Mouse (Mus musculus): ENCODE data around the gene Pi4k2a. TPM values are rescaled to one million over a fixed set of nuclear protein-coding genes. Genes with fewer than 3 reads are reported as not detected.

Gene Pi4k2a
- 13.7 TPM for polyA plus RNA-seq (2014; fragmentation: Illumina TruSeq; extraction: RNeasy Lipid Tissue Mini Kit (QIAGEN cat#74804); ENCODE audit: low read depth, low replicate concordance)

GRCm38 (mm10) chr19:42089748-42090595 is at the start of gene Pi4k2a:
Gene Pi4k2a (plus strand): TSS chr19:42090470.

GRCm38 (mm10) chr19:42045269-42046102 is 44.8 kb upstream of the Pi4k2a start, which contains the start of gene Hoga1:
Gene Hoga1 (plus strand): TSS chr19:42045610.

DNA sequence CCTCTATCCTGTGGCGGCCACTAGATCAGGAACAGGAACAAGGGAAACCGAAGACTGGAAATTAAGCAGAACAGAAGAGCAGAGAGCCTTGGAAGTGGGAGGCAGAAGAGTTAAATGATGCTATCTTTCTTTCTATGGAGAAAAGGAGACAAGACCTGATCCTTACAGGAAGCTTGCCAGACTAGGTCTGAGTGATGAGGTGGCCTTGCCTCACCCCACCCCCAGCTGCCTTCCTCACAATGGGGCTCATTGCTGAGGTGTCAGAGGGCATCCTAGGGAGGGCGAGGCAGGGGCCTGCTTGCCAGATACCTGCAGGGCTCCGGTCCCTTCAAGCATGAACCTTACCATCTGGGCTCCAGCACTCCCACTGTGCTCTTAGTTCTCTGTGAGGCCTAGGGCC is 38.3 kb upstream of the Pi4k2a start, which contains the start of gene 4933411K16Rik:
Gene 4933411K16Rik (plus strand): TSS at position 301 of the 400 bp plus-strand sequence.

DNA sequence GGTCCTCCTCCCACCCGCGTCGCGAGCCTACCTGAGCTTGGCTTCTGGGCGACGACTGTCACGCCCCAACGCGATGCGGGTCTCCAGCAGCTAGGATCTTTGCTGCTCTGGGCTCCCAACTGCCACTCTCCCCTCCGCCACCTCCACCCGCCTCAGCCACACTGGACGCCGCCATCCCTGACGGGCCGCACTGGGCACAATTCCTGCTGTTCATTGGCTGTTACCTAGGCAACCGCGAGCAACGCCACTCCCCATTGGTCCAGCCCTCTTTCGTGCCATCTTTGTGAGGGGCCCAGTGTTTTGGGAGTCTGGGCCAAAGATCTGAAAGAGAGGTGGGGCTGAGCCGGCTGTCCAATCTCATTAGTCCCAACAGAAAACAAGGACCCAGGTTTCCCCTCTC is 4.1 kb upstream of the Pi4k2a start, which contains the start of gene Morn4:
Gene Morn4 (minus strand): TSS at position 192 of the 400 bp plus-strand sequence.

GRCm38 (mm10) chr19:42128787-42129508 is 38.7 kb downstream of the Pi4k2a start, which contains the start of gene Avpi1:
Gene Avpi1 (minus strand): TSS chr19:42129059.

DNA sequence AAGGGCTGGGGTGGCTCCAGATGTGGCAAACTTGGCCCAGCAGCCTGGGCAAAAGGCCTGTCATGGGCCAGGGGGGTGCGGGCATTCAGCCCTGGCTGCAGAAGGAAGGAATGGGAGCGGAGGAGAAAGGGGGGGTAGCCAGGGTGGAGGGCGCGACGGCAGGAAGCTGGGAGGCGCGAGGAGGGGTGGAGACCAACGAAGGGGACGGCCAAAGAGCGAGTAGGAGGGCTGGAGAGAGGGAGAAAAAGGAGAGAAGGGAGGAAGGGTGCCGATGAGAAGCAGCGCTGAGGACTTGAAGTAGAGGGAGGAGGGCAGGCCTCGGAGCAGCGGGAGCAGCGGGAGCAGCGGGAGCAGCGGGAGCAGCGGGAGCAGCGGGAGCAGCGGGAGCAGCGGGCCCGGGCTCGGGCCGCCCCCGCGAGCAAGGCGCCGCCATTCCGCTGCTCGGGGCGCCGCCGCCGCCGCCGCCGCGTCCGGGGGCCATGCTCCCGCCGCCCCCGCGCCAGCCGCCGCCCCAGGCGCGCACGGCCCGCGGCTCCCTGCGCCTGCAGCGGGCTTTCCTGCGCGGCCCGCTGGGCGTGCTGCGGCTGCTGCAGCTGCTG is 57.0 kb downstream of the Pi4k2a start, which contains the start of gene Marveld1:
Gene Marveld1 (plus strand): TSS at position 231 of the 599 bp plus-strand sequence.

DNA sequence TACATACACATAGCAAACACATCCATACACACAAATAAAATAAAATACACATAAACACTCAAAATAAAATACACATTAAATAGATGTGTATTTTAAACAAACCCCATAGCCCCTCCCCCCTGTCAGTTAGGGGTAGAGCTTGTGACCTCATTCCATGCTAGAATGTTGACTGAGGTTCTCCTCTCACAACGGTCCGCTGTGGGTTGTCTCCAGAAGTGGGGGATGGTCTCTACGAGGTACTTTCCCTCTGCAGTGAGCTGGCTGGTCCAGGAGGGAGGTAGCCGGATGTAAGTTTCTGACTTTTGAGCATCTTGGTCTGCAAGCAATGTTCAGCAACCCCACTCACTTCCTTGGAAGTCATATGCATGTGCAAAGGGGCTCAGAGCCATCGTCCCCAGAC is 73.5 kb downstream of the Pi4k2a start, which contains the start of gene Zfyve27:
Gene Zfyve27 (plus strand): TSS at position 188 of the 400 bp plus-strand sequence.

Other genes with a start within 250 kb of the Pi4k2a start
- gene Frat2, start 242.3 kb upstream of the Pi4k2a start, polyA plus RNA-seq (2014; fragmentation: Illumina TruSeq; extraction: RNeasy Lipid Tissue Mini Kit (QIAGEN cat#74804); ENCODE audit: low read depth, low replicate concordance) = 1.4 TPM
- gene Rrp12, start 194.3 kb upstream of the Pi4k2a start, polyA plus RNA-seq (2014; fragmentation: Illumina TruSeq; extraction: RNeasy Lipid Tissue Mini Kit (QIAGEN cat#74804); ENCODE audit: low read depth, low replicate concordance) = 0.70 TPM
- gene Pgam1, start 178.5 kb upstream of the Pi4k2a start, polyA plus RNA-seq (2014; fragmentation: Illumina TruSeq; extraction: RNeasy Lipid Tissue Mini Kit (QIAGEN cat#74804); ENCODE audit: low read depth, low replicate concordance) = 980 TPM
- 33.2 TPM for gene Exosc1, start 157.0 kb upstream of the Pi4k2a start, polyA plus RNA-seq (2014; fragmentation: Illumina TruSeq; extraction: RNeasy Lipid Tissue Mini Kit (QIAGEN cat#74804); ENCODE audit: low read depth, low replicate concordance)
- 30.8 TPM for gene Zdhhc16, start 157.0 kb upstream of the Pi4k2a start, polyA plus RNA-seq (2014; fragmentation: Illumina TruSeq; extraction: RNeasy Lipid Tissue Mini Kit (QIAGEN cat#74804); ENCODE audit: low read depth, low replicate concordance)
- 13.2 TPM for gene Mms19, start 109.3 kb upstream of the Pi4k2a start, polyA plus RNA-seq (2014; fragmentation: Illumina TruSeq; extraction: RNeasy Lipid Tissue Mini Kit (QIAGEN cat#74804); ENCODE audit: low read depth, low replicate concordance)
- gene Ubtd1, start 108.7 kb upstream of the Pi4k2a start, polyA plus RNA-seq (2014; fragmentation: Illumina TruSeq; extraction: RNeasy Lipid Tissue Mini Kit (QIAGEN cat#74804); ENCODE audit: low read depth, low replicate concordance) = 0.52 TPM
- gene Ankrd2, start 54.5 kb upstream of the Pi4k2a start, polyA plus RNA-seq (2014; fragmentation: Illumina TruSeq; extraction: RNeasy Lipid Tissue Mini Kit (QIAGEN cat#74804); ENCODE audit: low read depth, low replicate concordance) = not detected
- gene Hoga1, start 44.9 kb upstream of the Pi4k2a start, polyA plus RNA-seq (2014; fragmentation: Illumina TruSeq; extraction: RNeasy Lipid Tissue Mini Kit (QIAGEN cat#74804); ENCODE audit: low read depth, low replicate concordance) = 0.35 TPM
- gene 4933411K16Rik, start 38.2 kb upstream of the Pi4k2a start, polyA plus RNA-seq (2014; fragmentation: Illumina TruSeq; extraction: RNeasy Lipid Tissue Mini Kit (QIAGEN cat#74804); ENCODE audit: low read depth, low replicate concordance) = not detected
- 2.4 TPM for gene Morn4, start 4.1 kb upstream of the Pi4k2a start, polyA plus RNA-seq (2014; fragmentation: Illumina TruSeq; extraction: RNeasy Lipid Tissue Mini Kit (QIAGEN cat#74804); ENCODE audit: low read depth, low replicate concordance)
- 8.3 TPM for gene Avpi1, start 38.6 kb downstream of the Pi4k2a start, polyA plus RNA-seq (2014; fragmentation: Illumina TruSeq; extraction: RNeasy Lipid Tissue Mini Kit (QIAGEN cat#74804); ENCODE audit: low read depth, low replicate concordance)
- gene Marveld1, start 56.9 kb downstream of the Pi4k2a start, polyA plus RNA-seq (2014; fragmentation: Illumina TruSeq; extraction: RNeasy Lipid Tissue Mini Kit (QIAGEN cat#74804); ENCODE audit: low read depth, low replicate concordance) = 11.5 TPM
- gene Zfyve27, start 73.5 kb downstream of the Pi4k2a start, polyA plus RNA-seq (2014; fragmentation: Illumina TruSeq; extraction: RNeasy Lipid Tissue Mini Kit (QIAGEN cat#74804); ENCODE audit: low read depth, low replicate concordance) = 8.1 TPM
- not detected for gene Sfrp5, start 111.8 kb downstream of the Pi4k2a start, polyA plus RNA-seq (2014; fragmentation: Illumina TruSeq; extraction: RNeasy Lipid Tissue Mini Kit (QIAGEN cat#74804); ENCODE audit: low read depth, low replicate concordance)
- gene Golga7b, start 157.1 kb downstream of the Pi4k2a start, polyA plus RNA-seq (2014; fragmentation: Illumina TruSeq; extraction: RNeasy Lipid Tissue Mini Kit (QIAGEN cat#74804); ENCODE audit: low read depth, low replicate concordance) = 0.64 TPM

All from adrenal gland, adult 10 weeks (tissue).